Mouse (Mus musculus): ENCODE data around the gene Pias3.

- no peak for TF ChIP-seq POLR2A (IDR thresholded peaks at IDR 0.05; ENCODE audit: insufficient read depth, low read length)
- no peak for TF ChIP-seq CTCF (IDR thresholded peaks at IDR 0.05; ENCODE audit: low read depth, low read length)
- no peak for TF ChIP-seq EP300 (IDR thresholded peaks at IDR 0.05; ENCODE audit: insufficient read depth, low read depth, low read length)
Observed at GRCm38 (mm10) chr3:96706217-96706616, 10.0 kb downstream of the Pias3 start.

Data from ES-Bruce4 (cell line).